Mouse (Mus musculus) heart, adult 18-20 months (tissue): ENCODE data around the gene Map2k5. TPM values are rescaled to one million over a fixed set of nuclear protein-coding genes. Genes with fewer than 3 reads are reported as not detected.
A peak's percentile ranks its signal among the peaks of the same experiment; 100 is the strongest.

Source experiments
- DNase-seq, 2 experiments: peaks; one replicate each; pipeline ENCODE4 v3.0.0; 2021 to 2022; ENCODE audit warnings: mixed read lengths in 1 of 2
- total RNA-seq, 2 experiments: library from RNA; stranded (reverse); gene quantifications; 2 replicates each; pipeline ENCODE4 v1.2.3; 2021

Map2k5 gene
- total RNA-seq, 2 experiments from 2014 or later, result 17.1 to 18.4 TPM

- DNase-seq, result no peak
Measured at GRCm38 (mm10) chr9:63187310-63187709, 190.4 kb downstream of the Map2k5 start.

- DNase-seq, result no peak
Measured at GRCm38 (mm10) chr9:63185249-63185648, 192.5 kb downstream of the Map2k5 start.

- no peak for DNase-seq
Measured at GRCm38 (mm10) chr9:63183864-63184263, 193.8 kb downstream of the Map2k5 start.

GRCm38 (mm10) chr9:63182306-63182960 lies 195.3 kb downstream of the Map2k5 start:
- no peak for DNase-seq

GRCm38 (mm10) chr9:63181337-63182178 lies 196.1 kb downstream of the Map2k5 start:
- DNase-seq, result no peak

- no peak for DNase-seq
Measured at GRCm38 (mm10) chr9:63178296-63178695, 199.4 kb downstream of the Map2k5 start.

GRCm38 (mm10) chr9:63174001-63174721 lies 203.5 kb downstream of the Map2k5 start:
- DNase-seq, result no peak

GRCm38 (mm10) chr9:63171951-63172350 lies 205.8 kb downstream of the Map2k5 start:
- DNase-seq, result no peak

- no peak for DNase-seq
Measured at GRCm38 (mm10) chr9:63169127-63169526, 208.6 kb downstream of the Map2k5 start.

GRCm38 (mm10) chr9:63165070-63165469 lies 212.6 kb downstream of the Map2k5 start:
- no peak for DNase-seq

GRCm38 (mm10) chr9:63163756-63164155 lies 213.9 kb downstream of the Map2k5 start:
- DNase-seq, result no peak

- DNase-seq, result no peak
Measured at GRCm38 (mm10) chr9:63151949-63152348, 225.8 kb downstream of the Map2k5 start.

- peak; percentile 41 to 73 for DNase-seq
Measured at GRCm38 (mm10) chr9:63151072-63151870, 226.4 kb downstream of the Map2k5 start.

GRCm38 (mm10) chr9:63150086-63150800 lies 227.5 kb downstream of the Map2k5 start:
- DNase-seq, result no peak

- DNase-seq, result no peak
Measured at GRCm38 (mm10) chr9:63149372-63149766, 228.3 kb downstream of the Map2k5 start.

- DNase-seq, result no peak
Measured at GRCm38 (mm10) chr9:63148410-63149371, 229.0 kb downstream of the Map2k5 start, which contains the start of gene Skor1. TSS of gene Skor1 (minus strand) at chr9:63148961.

- DNase-seq, result no peak
Measured at GRCm38 (mm10) chr9:63147786-63148409, 229.8 kb downstream of the Map2k5 start.

- no peak for DNase-seq
Measured at GRCm38 (mm10) chr9:63147296-63147695, 230.4 kb downstream of the Map2k5 start.

GRCm38 (mm10) chr9:63146856-63147274 lies 230.8 kb downstream of the Map2k5 start:
- no peak for DNase-seq
